Mouse (Mus musculus): ENCODE results near the gene Atp2c2.

Gene Atp2c2

DNA sequence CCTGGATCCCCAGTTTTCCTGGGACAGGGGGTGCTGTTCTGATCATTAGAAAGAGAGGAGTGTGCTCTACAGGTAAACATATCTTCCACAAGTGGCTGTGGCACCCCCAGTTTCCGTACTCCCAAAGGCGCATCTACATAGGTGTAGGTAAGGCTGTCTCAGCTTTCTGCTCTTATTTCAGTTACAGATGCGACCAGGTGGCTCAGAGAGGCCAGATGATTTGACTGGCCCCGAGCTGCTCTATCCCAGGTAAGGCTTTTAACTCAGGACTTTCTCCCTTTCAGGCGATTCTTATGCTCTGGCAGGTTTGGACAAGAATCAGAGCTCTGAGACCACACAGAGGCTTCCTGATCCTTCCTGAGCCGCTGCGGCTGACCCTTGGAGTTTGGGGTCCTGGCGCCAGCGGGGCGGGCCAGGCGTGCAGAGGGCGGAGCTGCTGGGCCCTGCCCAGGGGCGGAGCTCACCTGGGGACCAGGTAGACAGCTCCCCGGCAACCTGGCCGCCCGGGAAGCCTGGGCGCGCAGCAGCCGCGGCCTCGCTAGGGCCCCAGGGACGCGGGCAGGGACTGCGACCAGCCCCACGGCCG lies at the start of gene Atp2c2:
Gene Atp2c2, plus strand, starts transcription at position 461 of the 586 bp plus-strand sequence.
- in situ Hi-C loops (cut with MboI): loop anchor here (10.0 kb wide), 1 partner anchor 145 kb away; the partner anchor contains the start of gene Cotl1

DNA sequence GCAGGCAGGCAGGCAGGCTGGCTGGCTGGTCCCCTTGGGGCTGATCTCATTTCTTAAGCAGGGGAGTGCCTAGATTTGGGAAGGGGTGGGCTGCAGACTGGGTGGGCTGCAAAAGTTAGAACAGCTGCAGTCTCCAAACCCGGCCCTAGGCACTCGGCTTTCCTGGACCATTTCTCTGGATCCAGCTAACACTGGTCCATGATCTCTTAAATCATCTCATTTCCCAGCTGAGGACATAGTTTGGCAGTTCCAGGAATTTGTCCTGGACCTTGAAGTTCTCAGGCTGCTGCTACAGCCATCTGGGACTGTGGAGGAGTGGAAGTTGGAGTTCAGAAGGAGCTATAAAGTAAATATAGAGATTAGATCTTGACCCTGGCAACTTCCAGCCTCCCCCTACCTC lies 48.5 kb upstream of the Atp2c2 start:
- in situ Hi-C loops (cut with MboI): no loop called here

DNA sequence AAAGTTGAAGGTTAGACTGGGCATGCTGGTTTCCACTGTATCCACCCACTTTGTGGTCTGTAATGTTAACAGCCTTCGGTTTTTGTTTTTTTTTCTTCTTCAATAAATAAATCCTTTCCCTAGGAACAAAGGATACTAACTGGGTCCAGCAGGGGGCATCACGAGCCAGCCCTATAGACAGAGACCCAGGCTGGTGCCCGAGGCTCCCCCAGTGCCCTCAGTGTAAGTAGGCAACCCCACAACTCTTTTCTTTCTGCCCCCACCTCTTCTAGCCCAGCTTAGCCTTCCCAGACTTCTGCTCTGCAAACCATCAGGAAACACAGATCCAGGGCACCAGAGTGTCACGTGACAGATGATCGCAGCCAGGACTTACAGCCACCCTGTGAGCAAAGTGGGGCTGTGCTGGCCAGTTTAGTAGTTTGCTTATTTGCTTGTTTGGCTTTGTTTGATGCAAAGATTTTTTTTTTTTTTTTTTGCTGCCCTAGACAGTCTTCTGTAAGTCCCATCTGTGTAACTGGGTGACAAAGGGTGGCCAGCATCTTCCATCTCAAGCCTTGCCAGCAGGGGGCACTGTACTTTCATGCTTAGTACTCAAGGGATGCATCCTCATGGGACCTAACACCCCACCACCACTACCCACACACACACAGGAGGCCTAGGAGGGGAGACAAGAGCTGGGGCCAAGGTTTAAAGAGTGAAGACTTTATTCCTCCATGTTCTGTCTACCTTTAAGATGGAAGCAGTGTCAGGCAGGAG lies 42.9 kb upstream of the Atp2c2 start:
- in situ Hi-C loops (cut with MboI): no loop called here

DNA sequence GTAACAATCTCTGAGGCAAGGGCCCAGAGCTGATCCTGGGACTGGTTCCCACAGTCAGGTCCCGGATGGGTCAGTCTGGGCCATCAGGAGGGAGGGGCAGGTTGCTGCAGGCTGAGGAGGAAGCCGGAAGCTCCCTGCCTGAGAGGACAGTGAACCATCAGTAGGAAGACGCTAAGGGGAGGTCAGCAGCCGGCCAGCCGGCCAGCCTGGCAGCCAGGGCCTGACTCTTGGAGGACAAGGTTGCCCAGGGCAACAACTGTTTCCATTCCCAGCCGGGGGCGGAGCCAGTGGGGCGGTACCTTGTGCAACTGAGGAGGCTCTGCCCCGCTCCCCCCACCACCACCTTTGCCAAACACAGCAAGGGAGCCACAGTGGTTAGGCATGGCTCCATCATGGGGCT lies 38.7 kb upstream of the Atp2c2 start:
- in situ Hi-C loops (cut with MboI): no loop called here

DNA sequence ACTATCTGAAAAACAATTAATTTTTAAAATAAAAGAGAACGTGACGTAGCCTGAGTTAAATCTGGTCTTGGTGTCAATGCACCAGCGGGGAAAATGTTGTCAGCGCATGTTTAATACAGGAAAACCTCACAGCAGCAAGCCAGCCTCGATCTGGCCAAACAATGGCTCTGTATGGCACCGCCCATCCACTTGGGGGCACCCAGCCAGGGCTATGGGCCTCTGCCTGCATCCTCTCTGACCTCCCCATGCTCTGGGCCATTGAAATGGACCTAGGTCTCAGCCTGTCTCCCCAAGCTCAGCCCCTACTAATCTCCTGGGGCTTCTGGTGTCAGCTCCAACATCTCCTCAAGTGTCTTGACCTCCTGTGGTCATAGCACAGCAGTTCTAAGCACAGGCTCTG lies 37.9 kb upstream of the Atp2c2 start:
- in situ Hi-C loops (cut with MboI): no loop called here

DNA sequence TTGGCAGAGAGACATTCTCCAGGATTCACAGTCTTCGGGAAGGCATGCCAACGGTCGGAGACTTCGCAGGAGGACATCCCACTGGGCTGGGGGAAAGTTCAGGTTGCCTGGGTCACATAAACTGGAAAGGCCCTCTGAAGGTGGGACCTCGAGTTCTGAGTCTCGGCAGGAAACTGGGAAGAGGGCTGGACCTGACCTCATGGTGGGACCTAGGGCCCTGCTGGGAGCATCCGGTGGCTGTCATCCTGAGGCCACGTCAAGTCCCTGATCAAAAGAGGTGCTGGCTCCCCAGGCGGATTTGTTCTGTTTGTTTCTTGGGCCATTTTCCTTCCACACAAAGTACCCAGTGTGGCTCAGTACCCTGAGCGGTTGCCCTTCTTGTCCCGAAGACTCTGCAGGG lies 36.4 kb upstream of the Atp2c2 start:
- in situ Hi-C loops (cut with MboI): no loop called here

DNA sequence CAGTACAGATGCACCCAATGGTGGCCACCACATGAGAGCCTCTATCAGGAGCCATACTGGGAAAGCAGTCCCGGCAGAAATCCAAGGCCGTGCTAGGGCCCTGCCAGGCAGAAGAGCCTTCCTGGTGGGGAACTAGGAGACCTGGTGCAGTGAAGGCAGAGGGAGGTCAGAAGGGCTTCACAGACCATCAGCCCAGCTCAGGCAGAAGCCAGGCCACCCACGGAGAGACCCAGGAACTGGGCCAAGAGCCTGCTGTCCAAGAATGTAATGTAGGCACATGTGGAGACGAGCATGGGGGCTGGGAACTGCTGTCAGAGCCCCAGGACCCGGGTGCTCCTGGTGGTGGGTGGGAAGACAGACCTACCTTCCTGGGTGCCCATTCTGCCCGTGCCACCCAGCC lies 34.5 kb upstream of the Atp2c2 start:
- in situ Hi-C loops (cut with MboI): no loop called here

DNA sequence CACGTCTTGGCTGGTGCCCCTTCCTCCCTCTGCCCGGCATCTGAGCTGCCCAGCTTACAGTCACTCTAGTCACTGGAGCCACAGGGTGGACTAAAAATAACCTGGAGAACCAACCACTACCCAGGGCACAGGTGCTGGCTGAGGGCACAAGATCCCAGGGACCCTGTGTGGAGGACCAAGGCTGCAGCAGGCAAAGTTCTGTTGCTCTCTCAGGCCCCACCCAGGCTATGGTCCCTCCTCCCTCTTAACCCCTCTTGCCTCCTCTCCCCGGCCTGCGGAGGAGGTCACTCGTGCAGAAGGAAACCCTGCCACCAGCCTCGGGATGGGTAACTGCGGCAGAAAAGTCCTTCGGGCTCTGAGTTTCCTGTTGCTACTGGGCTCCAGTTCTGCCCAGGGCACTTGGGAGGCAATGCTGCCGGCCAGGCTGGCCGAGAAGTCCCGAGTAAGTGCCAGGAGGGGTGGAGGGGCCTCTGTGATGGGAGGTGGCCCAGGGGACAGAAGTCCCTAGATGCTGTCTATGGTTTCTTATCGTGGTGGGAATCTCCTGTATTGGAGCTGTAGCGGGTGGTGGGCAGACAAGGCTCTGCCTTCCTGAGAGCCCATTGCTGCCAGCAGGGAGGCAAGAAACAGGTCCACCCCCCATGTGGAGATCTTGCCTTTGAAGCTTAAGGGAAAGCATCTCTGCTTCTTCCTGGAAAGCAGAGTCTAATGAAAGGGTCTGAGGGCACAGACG lies 33.4 kb upstream of the Atp2c2 start, which contains the start of gene Wfdc1:
Gene Wfdc1, plus strand, starts transcription at position 147 of the 733 bp plus-strand sequence.
- in situ Hi-C loops (cut with MboI): no loop called here

DNA sequence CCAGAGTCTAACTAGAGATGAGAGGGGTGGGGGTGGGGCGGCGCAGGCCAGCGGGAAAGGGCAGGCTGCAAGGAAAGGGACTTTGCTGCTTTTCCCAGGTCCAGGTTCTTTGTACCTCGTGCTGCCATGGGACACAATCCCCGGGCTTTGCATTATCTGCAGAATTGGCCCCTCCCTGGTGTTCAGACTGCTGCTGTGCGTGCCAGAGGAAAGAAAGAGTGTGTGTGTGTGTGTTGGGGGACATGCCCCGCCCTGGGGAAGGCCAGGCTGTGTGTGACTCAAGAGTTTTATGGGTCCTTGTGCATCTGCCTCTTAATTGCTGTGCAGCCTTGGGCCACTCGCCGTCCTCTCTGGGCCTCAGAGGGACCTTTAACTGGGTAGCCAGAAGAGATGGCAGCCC lies 31.4 kb upstream of the Atp2c2 start:
- in situ Hi-C loops (cut with MboI): no loop called here

DNA sequence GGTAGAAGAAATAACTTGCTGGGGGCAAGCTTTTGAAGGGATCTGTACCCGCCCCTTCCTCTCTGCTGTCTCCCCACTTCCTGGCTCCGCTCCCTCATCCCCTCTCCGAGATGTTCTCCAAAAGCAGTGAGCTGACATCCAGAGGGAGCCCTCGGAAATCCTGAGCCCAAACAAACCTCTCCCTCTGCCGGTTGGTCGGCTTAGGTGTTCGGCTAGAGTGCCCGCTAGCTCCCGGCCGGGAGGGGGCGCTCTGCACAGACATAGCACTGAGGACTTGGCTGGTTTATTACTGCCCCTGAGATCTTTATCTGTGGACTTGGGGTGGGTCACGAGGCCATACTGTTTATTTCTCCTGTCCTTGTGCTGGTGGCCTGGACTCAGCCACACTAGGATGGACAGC lies 30.5 kb upstream of the Atp2c2 start:
- in situ Hi-C loops (cut with MboI): no loop called here

DNA sequence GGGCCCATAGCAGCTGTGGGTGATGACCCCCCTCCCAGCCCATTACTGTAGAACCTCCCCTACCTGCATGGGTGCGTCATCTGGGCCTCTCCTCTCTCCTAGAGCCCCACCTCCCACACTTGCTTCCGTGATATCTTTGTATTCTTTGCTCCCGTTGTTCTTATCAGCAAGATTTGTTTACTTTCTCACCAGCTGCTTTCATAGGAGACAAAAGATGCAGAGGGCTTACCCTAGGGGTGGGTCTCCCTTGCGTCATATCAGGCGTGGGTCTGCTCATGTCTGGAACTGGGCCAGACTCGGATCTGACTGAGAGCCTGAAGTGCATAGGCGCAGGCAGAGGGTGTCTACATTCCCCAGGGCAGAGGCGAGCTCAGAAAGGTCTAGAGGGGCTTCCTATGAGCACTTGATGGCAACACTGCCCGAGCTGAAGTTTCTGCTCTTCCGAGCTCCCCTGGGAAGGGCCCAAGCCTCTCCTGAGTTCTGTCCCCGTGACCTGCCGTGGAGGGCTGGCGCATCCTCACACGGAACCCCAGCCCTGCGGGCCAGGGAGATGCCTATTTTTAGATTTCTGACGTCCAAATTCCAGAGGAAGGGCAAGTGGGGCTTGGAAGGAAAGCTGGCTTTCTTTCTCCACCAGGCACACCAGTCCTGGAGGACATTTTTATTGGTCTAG lies 29.3 kb upstream of the Atp2c2 start:
- in situ Hi-C loops (cut with MboI): no loop called here

DNA sequence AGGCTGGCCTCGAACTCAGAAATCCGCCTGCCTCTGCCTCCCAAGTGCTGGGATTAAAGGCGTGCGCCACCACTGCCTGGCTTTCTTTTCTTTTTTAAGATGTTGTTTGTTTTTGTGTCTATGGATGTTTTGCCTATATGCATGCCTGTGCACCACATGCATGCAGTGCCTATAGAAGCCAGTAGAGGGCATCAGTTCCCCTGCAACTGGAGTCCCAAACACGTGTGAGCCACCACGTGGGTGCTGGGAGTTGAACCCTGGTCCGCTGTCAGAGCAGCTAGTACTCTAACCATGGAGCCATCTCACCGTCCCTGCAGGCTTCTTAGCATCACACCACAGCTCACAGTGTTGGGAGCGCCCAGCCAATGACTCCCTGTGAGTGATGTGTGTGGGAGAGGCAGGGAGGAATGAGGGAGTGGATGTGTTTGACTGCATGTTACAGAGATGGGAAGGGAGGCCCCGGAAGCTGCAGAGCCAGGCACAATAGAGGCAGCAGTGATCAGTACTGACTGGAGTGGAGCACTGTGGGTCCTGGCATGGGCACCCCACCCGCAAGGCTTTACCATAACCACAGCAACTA lies 25.7 kb upstream of the Atp2c2 start:
- in situ Hi-C loops (cut with MboI): no loop called here

DNA sequence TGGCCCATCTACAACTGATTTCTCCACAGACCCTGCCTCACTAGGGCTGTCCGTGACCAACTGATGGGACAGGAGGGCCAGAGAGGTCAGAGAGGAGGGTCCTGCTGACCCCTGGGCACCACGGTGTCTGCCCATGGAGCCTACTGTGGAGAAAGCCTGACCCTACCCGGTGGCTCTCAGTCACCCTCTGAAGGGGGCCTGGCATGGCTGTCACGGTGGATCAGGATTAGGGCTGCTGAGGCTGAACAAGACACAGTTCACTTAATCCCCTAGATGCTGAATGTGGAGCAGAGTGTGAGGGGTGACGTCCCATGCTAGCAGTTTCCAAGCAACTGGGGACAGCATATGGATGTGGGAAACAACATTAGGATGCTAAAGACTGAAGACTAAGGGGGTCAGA lies 24.4 kb upstream of the Atp2c2 start:
- in situ Hi-C loops (cut with MboI): no loop called here

DNA sequence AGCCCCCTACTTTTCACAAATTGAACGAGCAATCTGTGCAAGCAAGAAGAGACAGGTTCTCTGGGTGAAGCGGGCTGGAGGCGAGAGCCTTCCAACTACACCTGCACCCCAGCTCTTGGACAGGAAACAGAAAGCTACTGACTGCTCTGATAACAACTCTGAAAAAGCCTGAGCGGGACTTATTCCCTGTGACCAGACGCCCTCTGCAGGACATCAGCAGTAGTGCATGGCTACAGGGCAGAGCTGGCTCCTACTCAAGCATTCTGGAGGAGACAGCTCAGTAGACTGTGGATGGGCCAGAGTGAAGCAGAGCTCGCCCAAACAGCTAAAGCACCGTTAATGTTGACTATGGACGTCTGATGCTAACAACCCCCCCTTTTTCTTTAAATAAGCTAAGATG lies 23.4 kb upstream of the Atp2c2 start:
- in situ Hi-C loops (cut with MboI): no loop called here

DNA sequence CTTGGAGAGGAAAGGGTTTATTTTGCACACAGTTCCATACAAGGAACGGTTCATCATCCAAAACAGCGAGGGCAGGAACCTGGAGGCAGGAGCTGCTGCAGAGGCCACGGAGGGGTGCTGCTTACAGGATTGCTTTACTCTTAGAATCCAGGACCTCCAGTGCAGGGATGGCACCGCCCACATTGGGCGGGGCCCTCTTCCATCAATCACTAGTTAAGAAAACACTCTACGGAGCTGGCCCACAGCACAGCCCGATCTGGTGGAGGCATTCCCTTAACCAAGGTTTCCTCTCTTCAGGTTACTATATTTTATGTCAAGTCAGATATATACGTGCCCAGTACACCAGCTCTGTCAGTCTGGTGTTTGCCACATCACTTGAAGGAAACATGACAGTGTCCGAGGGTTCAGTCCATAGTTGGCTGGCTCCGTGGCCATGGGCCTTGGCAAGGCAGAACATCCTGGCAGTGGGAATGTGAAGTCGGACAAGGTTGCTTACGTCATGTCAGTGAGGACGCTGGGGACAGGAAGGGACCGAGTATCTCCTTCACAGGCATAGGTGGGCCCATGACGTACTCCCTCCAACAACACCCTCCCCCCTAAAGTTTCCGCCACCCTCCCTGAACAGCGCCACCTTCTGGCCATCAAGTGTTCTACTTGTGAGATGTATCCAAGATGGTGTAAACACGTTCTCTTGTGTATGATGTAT lies 21.5 kb upstream of the Atp2c2 start:
- in situ Hi-C loops (cut with MboI): no loop called here

DNA sequence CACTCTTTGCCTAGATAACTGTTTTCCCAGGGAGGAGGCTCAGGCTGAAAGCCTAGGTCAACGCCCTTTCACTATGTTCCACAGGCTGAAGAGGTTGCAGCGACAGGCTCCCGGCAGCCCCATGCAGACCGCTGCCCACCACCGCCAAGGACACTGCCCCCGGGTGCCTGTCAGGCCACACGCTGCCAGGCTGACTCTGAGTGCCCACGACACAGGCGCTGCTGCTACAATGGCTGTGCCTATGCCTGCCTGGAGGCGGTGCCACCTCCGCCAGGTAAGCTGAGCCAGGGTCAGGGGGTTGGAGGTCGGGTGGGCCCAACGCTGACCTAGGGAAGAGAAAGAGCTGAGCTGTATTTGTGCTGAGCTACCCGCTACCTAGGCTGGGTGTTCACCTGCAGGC lies 20.6 kb upstream of the Atp2c2 start:
- in situ Hi-C loops (cut with MboI): no loop called here

DNA sequence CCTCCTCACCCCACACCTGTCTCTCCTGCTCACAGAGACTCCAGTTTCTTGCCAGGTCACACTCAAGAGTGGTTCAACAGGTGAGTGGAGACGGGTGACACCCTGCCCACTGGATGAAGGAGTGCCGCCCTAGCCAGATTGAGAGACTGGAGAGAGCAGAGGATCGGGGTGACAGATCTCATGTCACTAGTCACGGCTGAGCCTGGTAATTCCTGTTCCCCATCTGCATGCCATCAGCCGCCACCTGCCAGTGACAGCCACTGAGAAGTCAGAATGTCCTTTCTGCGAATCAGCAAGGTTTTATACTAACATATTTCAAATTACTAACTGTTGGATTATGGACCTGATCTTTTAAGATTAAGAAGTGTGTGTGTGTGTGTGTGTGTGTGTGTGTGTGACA lies 9.2 kb upstream of the Atp2c2 start:
- in situ Hi-C loops (cut with MboI): loop anchor here (5.0 kb wide), 1 partner anchor 87 kb away; the partner anchor contains the start of gene Tldc1

DNA sequence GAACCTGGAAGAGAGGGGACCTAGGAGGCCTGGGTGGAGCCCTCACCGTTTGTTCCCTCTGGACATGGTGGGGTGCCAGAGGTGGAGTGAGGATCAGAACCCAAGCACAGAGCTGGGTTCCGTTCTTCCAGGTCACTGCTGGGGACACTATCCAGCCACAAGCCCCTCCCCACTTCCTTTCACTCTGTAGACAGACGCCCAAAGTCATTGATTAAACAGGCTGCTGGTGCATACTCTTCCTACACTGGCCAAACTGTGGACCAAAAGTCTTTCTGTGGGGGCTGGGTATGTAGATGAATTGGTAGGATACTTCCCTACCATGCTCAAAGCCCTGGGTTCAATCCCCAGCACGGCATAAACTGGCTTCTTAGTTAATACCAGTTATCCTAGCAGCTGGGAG lies 7.8 kb upstream of the Atp2c2 start:
- in situ Hi-C loops (cut with MboI): loop anchor here (5.0 kb wide), 1 partner anchor 85 kb away; the partner anchor contains the start of gene Tldc1

DNA sequence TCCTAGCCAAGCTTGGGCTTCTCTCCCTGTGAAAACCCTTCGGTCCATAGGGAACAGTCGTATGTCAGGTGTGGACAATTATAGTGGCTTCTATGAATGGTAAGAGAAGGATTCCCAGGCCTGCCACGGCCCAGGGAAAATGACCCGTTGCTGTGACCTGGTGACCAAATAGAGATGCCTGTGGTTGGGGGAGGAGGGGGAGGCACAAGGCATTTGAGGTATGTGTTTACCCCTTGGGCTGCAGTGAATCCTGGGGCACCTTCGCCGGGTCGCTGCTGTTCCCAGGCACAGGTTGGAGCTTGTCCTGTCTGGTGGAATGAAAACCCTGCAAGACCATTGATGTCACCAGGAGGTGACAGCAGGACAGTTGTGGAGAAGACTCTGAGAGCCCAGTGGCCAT lies 5.1 kb upstream of the Atp2c2 start:
- in situ Hi-C loops (cut with MboI): loop anchor here (5.0 kb wide), 1 partner anchor 83 kb away; the partner anchor contains the start of gene Tldc1

DNA sequence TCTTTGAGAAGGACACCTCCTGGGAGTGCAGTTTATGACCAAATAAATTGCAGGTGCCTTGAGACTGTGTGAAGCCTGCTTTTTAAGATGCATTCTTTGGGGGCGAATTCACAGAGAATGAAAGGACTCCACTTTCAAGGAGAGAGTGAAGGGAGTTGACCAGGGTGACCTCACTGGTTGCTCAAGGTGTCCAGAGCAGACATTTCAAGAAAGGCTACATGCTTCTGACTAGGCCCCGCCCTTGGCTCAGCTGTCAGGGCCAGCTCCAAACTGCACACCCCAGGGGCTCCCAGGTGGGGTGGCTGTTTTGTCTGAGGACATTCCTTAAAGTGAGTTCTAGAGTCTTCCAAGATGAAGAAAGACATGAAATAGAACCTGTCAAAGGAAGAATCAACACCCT lies 2.6 kb upstream of the Atp2c2 start:
- in situ Hi-C loops (cut with MboI): no loop called here

DNA sequence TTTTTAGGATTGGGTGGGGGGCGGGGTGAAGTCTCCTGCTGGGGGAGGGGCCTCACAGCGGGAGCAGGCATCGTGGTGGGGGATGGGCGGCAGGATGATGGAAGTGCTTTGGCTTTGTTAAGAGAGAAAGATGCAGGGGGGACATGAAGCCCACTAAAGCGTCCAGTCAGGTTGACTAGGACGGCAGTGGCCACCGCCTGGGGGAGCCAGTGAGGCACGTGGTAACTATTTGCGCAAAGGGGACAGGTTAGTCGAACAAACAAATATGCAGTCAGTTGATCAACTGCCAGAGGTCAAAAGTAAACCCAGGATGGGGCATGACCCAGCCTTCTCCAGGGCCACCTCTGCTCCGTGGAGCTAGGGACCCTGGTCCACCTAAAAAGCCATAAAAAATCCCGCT lies 849 bp upstream of the Atp2c2 start:
- in situ Hi-C loops (cut with MboI): no loop called here
